Mouse (Mus musculus): Measurements from ENCODE around the gene Zscan26. TPM values are rescaled to one million over a fixed set of nuclear protein-coding genes. Genes with fewer than 3 reads are reported as not detected.
"Not testable (repeated sequence)": the region's sequence is repeated elsewhere in the genome, so short reads cannot be mapped to it uniquely, and the experiment has no call there.

Zscan26 gene
- total and polyA plus RNA-seq, 2 experiments from 2014 or later, result 17.5 to 19.5 TPM

DNA sequence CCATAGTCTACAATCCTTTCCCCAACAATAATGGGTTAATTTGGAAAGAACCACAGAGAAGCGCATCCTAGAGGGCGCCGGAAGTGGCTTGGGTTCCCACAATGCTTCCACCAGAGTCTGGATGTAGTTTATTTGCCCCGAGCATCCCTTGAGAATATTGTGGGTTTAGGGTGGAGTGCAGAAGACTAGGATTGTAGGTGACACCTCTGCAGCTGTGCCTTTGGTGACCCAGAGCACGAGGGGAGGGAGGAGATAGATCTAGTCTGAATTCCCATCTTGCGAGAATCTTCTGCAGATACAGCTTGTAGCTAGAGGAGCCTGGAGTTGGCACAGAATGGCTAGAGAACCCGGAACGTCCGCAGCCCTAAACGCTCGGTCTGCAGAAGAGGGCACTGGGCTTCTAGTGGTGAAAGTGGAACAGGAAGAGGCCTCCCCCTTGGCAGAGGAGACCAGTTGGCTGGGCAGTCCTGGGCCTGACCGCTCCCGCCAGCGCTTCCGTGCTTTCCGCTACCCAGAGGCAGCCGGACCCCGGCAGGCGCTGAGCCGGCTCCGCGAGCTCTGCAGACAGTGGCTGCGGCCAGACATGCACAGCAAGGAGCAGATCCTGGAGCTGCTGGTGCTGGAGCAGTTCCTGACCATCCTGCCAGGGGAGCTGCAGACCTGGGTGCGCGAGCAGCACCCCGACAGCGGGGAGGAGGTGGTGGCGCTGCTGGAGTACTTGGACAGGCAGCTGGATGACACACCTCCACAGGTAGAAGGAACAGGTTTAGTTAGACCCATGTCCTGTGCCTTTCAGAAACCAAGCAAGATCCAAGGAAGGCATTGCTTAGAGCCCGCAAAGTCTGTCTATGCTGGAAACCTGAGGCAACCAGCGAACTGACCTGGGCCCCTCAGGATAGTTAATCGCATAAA is 25.5 kb upstream of the Zscan26 start, which contains the start of the genes Zkscan4 and Gm10065:
TSS of gene Zkscan4 (plus strand) at position 149 of the 912 bp plus-strand sequence.
TSS of gene Gm10065 (minus strand) at position 683 of the 912 bp plus-strand sequence.
- TF ChIP-seq CTCF (IDR thresholded peaks at IDR 0.05; ENCODE audit: low read depth), result peak; percentile 18; the same call in 1 of the 2 replicates
- H3K27ac ChIP-seq (ENCODE audit: low read depth), result peak within 1 kb of the TSS; percentile 78
- H3K36me3 ChIP-seq (replicated peaks; ENCODE audit: control insufficient read depth, insufficient read depth, low read length); H3K9me3 ChIP-seq (replicated peaks; ENCODE audit: control insufficient read depth, low read length); H3K27me3 ChIP-seq (ENCODE audit: control insufficient read depth, insufficient read depth, low read length); H3K4me1 ChIP-seq (ENCODE audit: control insufficient read depth, insufficient read depth): not testable (repeated sequence)
- peak within 1 kb of the TSS; percentile 64 for H3K4me2 ChIP-seq (ENCODE audit: low read depth, low read length)
- DNase-seq (ENCODE audit: low spot score) (peak; percentile 50), ATAC-seq (ENCODE audit: insufficient read depth, low read depth) (peak; percentile 84)
- WGBS, result 5% methylated on average over 31 of the region's 31 CpGs
- H3K4me3 ChIP-seq (ENCODE audit: low read depth, low read length), result peak within 1 kb of the TSS; percentile 56
- peak within 1 kb of the TSS; percentile 43 for H3K9ac ChIP-seq (replicated peaks; ENCODE audit: low read depth, low read length)

- 28% methylated on average over 4 of the region's 4 CpGs for WGBS
- H3K27me3 ChIP-seq (ENCODE audit: control insufficient read depth, insufficient read depth, low read length), result no peaks in the 10 kb centered on the region
- no peaks in the 10 kb centered on the region for H3K9me3 ChIP-seq (replicated peaks; ENCODE audit: control insufficient read depth, low read length)
- no peak overlapping the region for H3K4me3 ChIP-seq (ENCODE audit: low read depth, low read length)
- no peak for TF ChIP-seq CTCF (IDR thresholded peaks at IDR 0.05; ENCODE audit: low read depth)
- no peak for TF ChIP-seq EP300 (IDR thresholded peaks at IDR 0.05; ENCODE audit: low read depth)
- no peak overlapping the region for H3K9ac ChIP-seq (replicated peaks; ENCODE audit: low read depth, low read length)
- no peaks in the 10 kb centered on the region for H3K4me1 ChIP-seq (ENCODE audit: control insufficient read depth, insufficient read depth)
- H3K27ac ChIP-seq (ENCODE audit: low read depth), result no peak overlapping the region
- DNase-seq (ENCODE audit: low spot score) (no peak), ATAC-seq (ENCODE audit: insufficient read depth, low read depth) (no peak)
- no peaks in the 10 kb centered on the region for H3K36me3 ChIP-seq (replicated peaks; ENCODE audit: control insufficient read depth, insufficient read depth, low read length)
- H3K4me2 ChIP-seq (ENCODE audit: low read depth, low read length), result no peak overlapping the region
Observed at GRCm38 (mm10) chr13:21472427-21472826, 18.9 kb upstream of the Zscan26 start.

GRCm38 (mm10) chr13:21469097-21469496 is 15.6 kb upstream of the Zscan26 start:
- TF ChIP-seq EP300 (IDR thresholded peaks at IDR 0.05; ENCODE audit: low read depth) (no peak), CTCF (IDR thresholded peaks at IDR 0.05; ENCODE audit: low read depth) (no peak)
- Histone ChIP-seq H3K9me3 (replicated peaks; ENCODE audit: control insufficient read depth, low read length) (no peaks in the 10 kb centered on the region), H3K36me3 (replicated peaks; ENCODE audit: control insufficient read depth, insufficient read depth, low read length) (no peaks in the 10 kb centered on the region), H3K27ac (ENCODE audit: low read depth) (no peak overlapping the region), H3K27me3 (ENCODE audit: control insufficient read depth, insufficient read depth, low read length) (no peaks in the 10 kb centered on the region), H3K4me1 (ENCODE audit: control insufficient read depth, insufficient read depth) (no peaks in the 10 kb centered on the region), H3K4me3 (ENCODE audit: low read depth, low read length) (peak overlapping the region; percentile 58; the same call in 1 of the 2 replicates), H3K4me2 (ENCODE audit: low read depth, low read length) (peak overlapping the region; percentile 81), H3K9ac (replicated peaks; ENCODE audit: low read depth, low read length) (no peak overlapping the region)
- DNase-seq (ENCODE audit: low spot score) (no peak), ATAC-seq (ENCODE audit: insufficient read depth, low read depth) (no peak)
- WGBS, result 7% methylated on average over 9 of the region's 9 CpGs

GRCm38 (mm10) chr13:21468061-21469019 is 14.8 kb upstream of the Zscan26 start, which contains the start of gene Nkapl:
Nkapl (minus strand) TSS chr13:21468509.
- no peak within 1 kb of the TSS for H3K27ac ChIP-seq (ENCODE audit: low read depth)
- H3K27me3 ChIP-seq (ENCODE audit: control insufficient read depth, insufficient read depth, low read length), result no peaks in the 10 kb centered on the region
- under 1% methylated on average over 54 of the region's 54 CpGs for WGBS
- H3K9ac ChIP-seq (replicated peaks; ENCODE audit: low read depth, low read length), result peak within 1 kb of the TSS; percentile 62
- DNase-seq (ENCODE audit: low spot score) (peak; percentile 73), ATAC-seq (ENCODE audit: insufficient read depth, low read depth) (peak; percentile 97)
- H3K4me2 ChIP-seq (ENCODE audit: low read depth, low read length), result peak within 1 kb of the TSS; percentile 81
- H3K36me3 ChIP-seq (replicated peaks; ENCODE audit: control insufficient read depth, insufficient read depth, low read length), result no peaks in the 10 kb centered on the region
- no peaks in the 10 kb centered on the region for H3K9me3 ChIP-seq (replicated peaks; ENCODE audit: control insufficient read depth, low read length)
- TF ChIP-seq CTCF (IDR thresholded peaks at IDR 0.05; ENCODE audit: low read depth), result no peak
- no peak for TF ChIP-seq EP300 (IDR thresholded peaks at IDR 0.05; ENCODE audit: low read depth)
- peak within 1 kb of the TSS; percentile 58 for H3K4me3 ChIP-seq (ENCODE audit: low read depth, low read length)
- H3K4me1 ChIP-seq (ENCODE audit: control insufficient read depth, insufficient read depth), result no peaks in the 10 kb centered on the region

DNA sequence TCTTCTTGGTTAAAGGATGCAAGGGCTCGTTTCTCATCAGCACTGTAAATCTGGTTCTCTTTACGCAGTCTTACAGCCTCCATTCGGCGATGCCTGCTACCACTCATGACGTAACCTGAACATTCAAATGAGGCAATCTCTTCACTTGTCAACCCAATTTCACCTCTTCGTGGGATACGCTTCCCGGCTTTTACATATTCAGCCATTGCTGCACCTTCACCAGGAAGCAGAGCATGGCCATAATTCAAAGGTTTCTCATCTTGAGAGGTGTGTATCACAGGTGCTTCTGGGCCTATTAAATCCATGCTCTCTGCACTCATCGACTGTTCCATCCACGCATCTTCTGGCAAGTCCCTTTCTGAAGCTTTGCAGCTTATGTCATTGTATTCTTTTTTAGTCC is 13.8 kb upstream of the Zscan26 start:
- Histone ChIP-seq H3K9me3 (replicated peaks; ENCODE audit: control insufficient read depth, low read length) (no peaks in the 10 kb centered on the region), H3K36me3 (replicated peaks; ENCODE audit: control insufficient read depth, insufficient read depth, low read length) (no peaks in the 10 kb centered on the region), H3K4me2 (ENCODE audit: low read depth, low read length) (no peak overlapping the region), H3K27me3 (ENCODE audit: control insufficient read depth, insufficient read depth, low read length) (no peaks in the 10 kb centered on the region), H3K4me1 (ENCODE audit: control insufficient read depth, insufficient read depth) (no peaks in the 10 kb centered on the region), H3K27ac (ENCODE audit: low read depth) (no peak overlapping the region), H3K9ac (replicated peaks; ENCODE audit: low read depth, low read length) (no peak overlapping the region), H3K4me3 (ENCODE audit: low read depth, low read length) (no peak overlapping the region)
- 85% methylated on average over 10 of the region's 10 CpGs for WGBS
- no peak for ATAC-seq (ENCODE audit: insufficient read depth, low read depth)
- TF ChIP-seq EP300 (IDR thresholded peaks at IDR 0.05; ENCODE audit: low read depth) (no peak), CTCF (IDR thresholded peaks at IDR 0.05; ENCODE audit: low read depth) (no peak)
- no peak for DNase-seq (ENCODE audit: low spot score)

DNA sequence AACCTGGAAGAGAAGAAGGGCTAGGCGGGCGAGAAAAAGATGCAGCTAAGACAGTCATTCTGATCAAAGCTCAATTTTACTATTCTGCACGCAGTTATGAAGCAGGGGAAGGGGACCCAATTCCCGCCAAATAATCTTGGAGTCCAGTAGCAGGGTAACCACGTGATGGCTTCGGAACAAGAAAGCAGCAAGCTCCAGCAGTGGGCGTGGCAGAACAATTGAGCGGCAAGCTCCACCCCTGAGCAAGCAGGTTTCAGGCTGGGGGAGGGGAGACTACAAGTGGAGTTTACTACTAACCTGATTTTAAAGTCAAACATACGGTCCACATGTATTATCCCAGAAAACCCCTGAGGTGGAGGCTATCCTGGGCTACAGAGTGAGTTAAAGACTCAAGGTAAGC is 9.0 kb upstream of the Zscan26 start:
- H3K9ac ChIP-seq (replicated peaks; ENCODE audit: low read depth, low read length); H3K36me3 ChIP-seq (replicated peaks; ENCODE audit: control insufficient read depth, insufficient read depth, low read length); H3K4me1 ChIP-seq (ENCODE audit: control insufficient read depth, insufficient read depth); H3K27ac ChIP-seq (ENCODE audit: low read depth); H3K4me3 ChIP-seq (ENCODE audit: low read depth, low read length); ATAC-seq (ENCODE audit: insufficient read depth, low read depth); H3K27me3 ChIP-seq (ENCODE audit: control insufficient read depth, insufficient read depth, low read length); H3K4me2 ChIP-seq (ENCODE audit: low read depth, low read length); H3K9me3 ChIP-seq (replicated peaks; ENCODE audit: control insufficient read depth, low read length); DNase-seq (ENCODE audit: low spot score): not testable (repeated sequence)
- WGBS, result 45% methylated on average over 9 of the region's 9 CpGs
